Mouse (Mus musculus) large intestine, adult 2 months (tissue): ENCODE measurements around the gene Exoc4. TPM values are rescaled to one million over a fixed set of nuclear protein-coding genes. Genes with fewer than 3 reads are reported as not detected.

ENCODE experiments used
- DNase-seq: peaks from one replicate; pipeline ENCODE4 v3.0.0-alpha.2; 2012; ENCODE audit warnings: low read depth, low spot score
- WGBS: fragments of 180-500 bp; shearing (Covaris S2); methylation state at CpG from one replicate; pipeline ENCODE4 v1.1.7; 2018; 5-methylcytosine and 5-hydroxymethylcytosine counted together
- polyA plus RNA-seq: library from polyadenylated mRNA; depleted of rRNA; stranded (reverse); fragments of >200 nt; gene quantifications from 2 replicates; pipeline ENCODE4 v1.2.3, GENCODE M21; 2012

The Exoc4 gene
- polyA plus RNA-seq, 1 experiment = 5.2 TPM

GRCm38 (mm10) chr6:33823777-33824302 is 575.0 kb downstream of the Exoc4 start:
- WGBS = 63% methylated on average over 6 of the region's 6 CpGs
- DNase-seq = no peak

- 94% methylated on average over 6 of the region's 6 CpGs for WGBS
- no peak for DNase-seq
Measured at GRCm38 (mm10) chr6:33828499-33828898, 579.6 kb downstream of the Exoc4 start.

GRCm38 (mm10) chr6:33829261-33829660 is 580.4 kb downstream of the Exoc4 start:
- 96% methylated on average over 4 of the region's 4 CpGs for WGBS
- DNase-seq = no peak

GRCm38 (mm10) chr6:33831276-33831675 is 582.4 kb downstream of the Exoc4 start:
- no peak for DNase-seq
- 90% methylated on average over 3 of the region's 3 CpGs for WGBS

- WGBS = 61% methylated on average over 4 of the region's 4 CpGs
- DNase-seq = no peak
Measured at GRCm38 (mm10) chr6:33832978-33833377, 584.1 kb downstream of the Exoc4 start.

- WGBS = 81% methylated on average over 3 of the region's 3 CpGs
- no peak for DNase-seq
Measured at GRCm38 (mm10) chr6:33836048-33836780, 587.3 kb downstream of the Exoc4 start.

GRCm38 (mm10) chr6:33842901-33843300 is 594.0 kb downstream of the Exoc4 start:
- WGBS = 87% methylated on average over 1 of the region's 1 CpGs
- no peak for DNase-seq

- DNase-seq = no peak
- 93% methylated on average over 3 of the region's 3 CpGs for WGBS
Measured at GRCm38 (mm10) chr6:33859049-33859448, 610.2 kb downstream of the Exoc4 start.

- DNase-seq = no peak
- 44% methylated on average over 3 of the region's 3 CpGs for WGBS
Measured at GRCm38 (mm10) chr6:33865752-33866151, 616.9 kb downstream of the Exoc4 start.

- no peak for DNase-seq
- 83% methylated on average over 3 of the region's 3 CpGs for WGBS
Measured at GRCm38 (mm10) chr6:33866901-33867580, 618.2 kb downstream of the Exoc4 start.

GRCm38 (mm10) chr6:33869251-33869650 is 620.4 kb downstream of the Exoc4 start:
- no peak for DNase-seq
- 84% methylated on average over 3 of the region's 3 CpGs for WGBS

- 76% methylated on average over 9 of the region's 9 CpGs for WGBS
- no peak for DNase-seq
Measured at GRCm38 (mm10) chr6:33870468-33871142, 621.7 kb downstream of the Exoc4 start.

- WGBS = 83% methylated on average over 1 of the region's 1 CpGs
Measured at GRCm38 (mm10) chr6:33871286-33871685, 622.4 kb downstream of the Exoc4 start.

GRCm38 (mm10) chr6:33872192-33872591 is 623.3 kb downstream of the Exoc4 start:
- DNase-seq = no peak
- WGBS = 67% methylated on average over 1 of the region's 1 CpGs

More at GRCm38 (mm10) chr6:33871286-33871685, 622.4 kb downstream of the Exoc4 start:
- DNase-seq = no peak

GRCm38 (mm10) chr6:33873000-33873399 is 624.1 kb downstream of the Exoc4 start:
- DNase-seq = no peak
- 65% methylated on average over 5 of the region's 5 CpGs for WGBS

- no peak for DNase-seq
- WGBS = 88% methylated on average over 8 of the region's 8 CpGs
Measured at GRCm38 (mm10) chr6:33874291-33875014, 625.6 kb downstream of the Exoc4 start.

- 75% methylated on average over 9 of the region's 9 CpGs for WGBS
- no peak for DNase-seq
Measured at GRCm38 (mm10) chr6:33884141-33884683, 635.3 kb downstream of the Exoc4 start.

GRCm38 (mm10) chr6:33886941-33887340 is 638.1 kb downstream of the Exoc4 start:
- DNase-seq = no peak
- WGBS = 90% methylated on average over 2 of the region's 2 CpGs

GRCm38 (mm10) chr6:33890926-33891325 is 642.0 kb downstream of the Exoc4 start:
- 37% methylated on average over 1 of the region's 1 CpGs for WGBS
- DNase-seq = no peak
